Mouse (Mus musculus) gastrocnemius, postnatal 4 days (tissue): ENCODE results near the gene Taar8a. TPM values are rescaled to one million over a fixed set of nuclear protein-coding genes. Genes with fewer than 3 reads are reported as not detected.

Experiments
- total RNA-seq, 2 experiments: library from RNA; stranded (reverse); gene quantifications; 2 replicates each; pipeline ENCODE4 v1.2.3; 2021

Gene Taar8a
- total RNA-seq, 2 experiments from 2014 or later, result not detected

Other genes starting within 250 kb of the Taar8a start
- gene Vnn3, start 225.0 kb upstream of the Taar8a start, total RNA-seq, result under 1 TPM; 0.25 to 0.62 TPM
- gene Vnn1, start 181.8 kb upstream of the Taar8a start, total RNA-seq, result under 1 TPM; 0.15 to 0.41 TPM
- not detected for gene Taar1, start 156.1 kb upstream of the Taar8a start, total RNA-seq
- not detected for gene Taar2, start 137.9 kb upstream of the Taar8a start, total RNA-seq
- gene Taar3, start 126.9 kb upstream of the Taar8a start, total RNA-seq, result not detected
- gene Taar4, start 116.0 kb upstream of the Taar8a start, total RNA-seq, result not detected
- gene Taar5, start 105.8 kb upstream of the Taar8a start, total RNA-seq, result not detected
- not detected for gene Taar6, start 90.9 kb upstream of the Taar8a start, total RNA-seq
- gene Taar7a, start 83.0 kb upstream of the Taar8a start, total RNA-seq, result not detected
- gene Taar7b, start 76.6 kb upstream of the Taar8a start, total RNA-seq, result not detected
- gene Taar7d, start 49.3 kb upstream of the Taar8a start, total RNA-seq, result not detected
- gene Taar7e, start 38.9 kb upstream of the Taar8a start, total RNA-seq, result not detected
- gene Taar7f, start 27.0 kb upstream of the Taar8a start, total RNA-seq, result not detected
- gene Taar8b, start 15.8 kb downstream of the Taar8a start, total RNA-seq, result not detected
- gene Taar8c, start 25.4 kb downstream of the Taar8a start, total RNA-seq, result not detected
- not detected for gene Taar9, start 33.0 kb downstream of the Taar8a start, total RNA-seq
- gene Stx7, start 72.8 kb downstream of the Taar8a start, total RNA-seq, result 10 to 100 TPM; 37.3 to 41.6 TPM
- 1 to 10 TPM; 5.8 TPM for gene Moxd1, start 147.0 kb downstream of the Taar8a start, total RNA-seq